Mouse (Mus musculus) lung, embryonic 16.5 days (tissue): Measurements from ENCODE around the gene Impdh2. TPM values are rescaled to one million over a fixed set of nuclear protein-coding genes. Genes with fewer than 3 reads are reported as not detected.
A peak's percentile ranks its signal among the peaks of the same experiment; 100 is the strongest.
"Not testable (repeated sequence)": the region's sequence is repeated elsewhere in the genome, so short reads cannot be mapped to it uniquely, and the experiment has no call there.

Source experiments
- ATAC-seq: fragments of 200-750 bp; cut with Nextera tagmentation; 2 replicates; pipeline ENCODE4 v1.8.0; 2017; ENCODE audit warnings: low read depth, mild to moderate bottlenecking, moderate library complexity
- H3K27ac ChIP-seq: fragments of 300-500 bp; sonication (generic); 2 replicates; pipeline ENCODE4 v1.5.1; 2014; ENCODE audit warnings: mild to moderate bottlenecking, control low read depth, low read length
- H3K27me3 ChIP-seq: fragments of 300-500 bp; sonication (generic); 2 replicates; pipeline ENCODE4 v1.6.1; 2014; ENCODE audit warnings: low read depth, low read length, mixed read lengths; ENCODE audit not compliant: control insufficient read depth, insufficient read depth
- H3K36me3 ChIP-seq: fragments of 300-500 bp; sonication (generic); 2 replicates; pipeline ENCODE4 v1.6.1; 2014; ENCODE audit warnings: low read length; ENCODE audit not compliant: control insufficient read depth, insufficient read depth
- H3K4me1 ChIP-seq: fragments of 300-500 bp; sonication (generic); replicated peaks from 2 replicates; pipeline ENCODE4 v1.6.1; 2014; ENCODE audit warnings: low read length, mixed read lengths; ENCODE audit not compliant: control insufficient read depth, insufficient read depth
- H3K4me2 ChIP-seq: fragments of 300-500 bp; sonication (generic); 2 replicates; pipeline ENCODE4 v1.6.1; 2014; ENCODE audit warnings: low read depth, low read length, control low read depth
- H3K4me3 ChIP-seq: fragments of 300-500 bp; sonication (generic); 2 replicates; pipeline ENCODE4 v1.5.1; 2014; ENCODE audit warnings: mild to moderate bottlenecking, low read length, control low read depth
- H3K9ac ChIP-seq: fragments of 300-500 bp; sonication (generic); 2 replicates; pipeline ENCODE4 v1.6.1; 2014; ENCODE audit warnings: low read length, control low read depth
- H3K9me3 ChIP-seq: fragments of 300-500 bp; sonication (generic); 2 replicates; pipeline ENCODE4 v1.6.1; 2016; ENCODE audit warnings: low read length; ENCODE audit not compliant: control insufficient read depth
- WGBS: fragments of 180-500 bp; shearing (Covaris S2); extraction: QIAGEN DNeasy Blood & Tissue Kit; methylation state at CpG from one replicate; pipeline ENCODE4 v1.1.7; 2014; 5-methylcytosine and 5-hydroxymethylcytosine counted together
- microRNA counts: library from miRNA; unstranded; fragments of <30 nt; microRNA quantifications from one replicate; lab custom pipeline; 2016
- microRNA-seq: library from miRNA; unstranded; fragments of <30 nt; microRNA quantifications from one replicate; pipeline ENCODE4, GENCODE M21; 2016
- polyA plus RNA-seq: library from polyadenylated mRNA; unstranded; fragments of >200 nt; fragmentation: Nextera tagmentation; extraction: Ambion mirVana; gene quantifications from 2 replicates; pipeline ENCODE4 v1.2.1, GENCODE M21; 2015

Impdh2 gene
- polyA plus RNA-seq, 1 experiment from 2014 or later: 148 TPM

GRCm38 (mm10) chr9:108596998-108597764, 37.1 kb downstream of the Impdh2 start, which contains the start of gene P4htm:
P4htm (minus strand) TSS chr9:108597667.
- Histone ChIP-seq H3K9me3 (no peaks in the 10 kb centered on the region), H3K4me3 (peak within 1 kb of the TSS; percentile 85), H3K36me3 (no peaks in the 10 kb centered on the region), H3K4me1 (peaks cover 11% of the 10 kb centered on the region), H3K4me2 (peak within 1 kb of the TSS; percentile 92), H3K27ac (no peak within 1 kb of the TSS), H3K9ac (peak within 1 kb of the TSS; percentile 80), H3K27me3 (no peaks in the 10 kb centered on the region)
- 1% methylated on average over 59 of the region's 69 CpGs for WGBS
- peak; percentile 88 for ATAC-seq

GRCm38 (mm10) chr9:108599021-108599566, 39.0 kb downstream of the Impdh2 start:
- H3K4me3 ChIP-seq: no peak overlapping the region
- no peaks in the 10 kb centered on the region for H3K9me3 ChIP-seq
- H3K9ac ChIP-seq: no peak overlapping the region
- no peak overlapping the region for H3K27ac ChIP-seq
- no peaks in the 10 kb centered on the region for H3K27me3 ChIP-seq
- 68% methylated on average over 4 of the region's 4 CpGs for WGBS
- H3K36me3 ChIP-seq: peaks cover 11% of the 10 kb centered on the region
- ATAC-seq: no peak
- H3K4me1 ChIP-seq: peaks cover 11% of the 10 kb centered on the region
- H3K4me2 ChIP-seq: no peak overlapping the region

- no peak overlapping the region for H3K9ac ChIP-seq
- no peak for ATAC-seq
- peaks cover 11% of the 10 kb centered on the region for H3K4me1 ChIP-seq
- H3K27ac ChIP-seq: no peak overlapping the region
- no peak overlapping the region for H3K4me3 ChIP-seq
- H3K9me3 ChIP-seq: no peaks in the 10 kb centered on the region
- 30% methylated on average over 2 of the region's 2 CpGs for WGBS
- peaks cover 15% of the 10 kb centered on the region for H3K36me3 ChIP-seq
- no peak overlapping the region for H3K4me2 ChIP-seq
- no peaks in the 10 kb centered on the region for H3K27me3 ChIP-seq
Observed at GRCm38 (mm10) chr9:108600011-108600410, 39.9 kb downstream of the Impdh2 start.

GRCm38 (mm10) chr9:108601986-108602385, 41.9 kb downstream of the Impdh2 start:
- ATAC-seq: no peak
- Histone ChIP-seq H3K36me3 (peaks cover 29% of the 10 kb centered on the region), H3K4me3 (no peak overlapping the region), H3K27me3 (no peaks in the 10 kb centered on the region), H3K9ac (no peak overlapping the region), H3K27ac (no peak overlapping the region), H3K9me3 (no peaks in the 10 kb centered on the region), H3K4me1 (peaks cover 5% of the 10 kb centered on the region), H3K4me2 (no peak overlapping the region)
- 73% methylated on average over 4 of the region's 4 CpGs for WGBS

GRCm38 (mm10) chr9:108607929-108608328, 47.8 kb downstream of the Impdh2 start:
- peaks cover 62% of the 10 kb centered on the region for H3K36me3 ChIP-seq
- 75% methylated on average over 5 of the region's 5 CpGs for WGBS
- not testable (repeated sequence) for ATAC-seq

GRCm38 (mm10) chr9:108608889-108609288, 48.8 kb downstream of the Impdh2 start:
- Histone ChIP-seq H3K4me1 (no peaks in the 10 kb centered on the region), H3K36me3 (peaks cover 54% of the 10 kb centered on the region), H3K27ac (no peak overlapping the region), H3K9ac (no peak overlapping the region), H3K4me2 (no peak overlapping the region), H3K4me3 (no peak overlapping the region), H3K9me3 (no peaks in the 10 kb centered on the region), H3K27me3 (no peaks in the 10 kb centered on the region)
- 88% methylated on average over 4 of the region's 4 CpGs for WGBS
- no peak for ATAC-seq

More at GRCm38 (mm10) chr9:108607929-108608328, 47.8 kb downstream of the Impdh2 start:
- H3K4me2 ChIP-seq, H3K9me3 ChIP-seq, H3K4me3 ChIP-seq, H3K27me3 ChIP-seq, H3K27ac ChIP-seq, H3K4me1 ChIP-seq, H3K9ac ChIP-seq: not testable (repeated sequence)

GRCm38 (mm10) chr9:108611488-108611887, 51.4 kb downstream of the Impdh2 start:
- no peak for ATAC-seq
- Histone ChIP-seq H3K4me3 (no peak overlapping the region), H3K36me3 (peaks cover 49% of the 10 kb centered on the region), H3K4me2 (no peak overlapping the region), H3K9me3 (no peaks in the 10 kb centered on the region), H3K4me1 (no peaks in the 10 kb centered on the region), H3K27ac (no peak overlapping the region), H3K27me3 (no peaks in the 10 kb centered on the region), H3K9ac (no peak overlapping the region)
- 91% methylated on average over 10 of the region's 10 CpGs for WGBS

MicroRNAs within 50 kb of the gene (microRNA counts, 519-probe panel; counts per million panel counts)
- microRNA mmu-miR-191 (lab: Ali Mortazavi, UCI): 3,410 counts per million, percentile 67 among the panel's probes with 10 or more counts
- 3,079 counts per million, percentile 59 among the panel's probes with 10 or more counts for microRNA mmu-miR-425 (lab: Ali Mortazavi, UCI)

Small RNA genes lying within 50 kb of the gene (microRNA-seq; reads per million reads assigned to microRNA genes)
- not detected for gene Gm24083
- gene Mir191: not detected
- 2,125 reads per million, percentile 81 among the genes with 10 or more reads in this experiment for gene Mir425

Other genes starting within 250 kb of the Impdh2 start
- gene Gpx1, start 221.4 kb upstream of the Impdh2 start, polyA plus RNA-seq: 649 and 714 TPM in 2 replicates
- 89.9 and 93.6 TPM in 2 replicates for gene Usp4, start 212.4 kb upstream of the Impdh2 start, polyA plus RNA-seq
- gene 1700102P08Rik, start 167.5 kb upstream of the Impdh2 start, polyA plus RNA-seq: 0.41 and 0.64 TPM in 2 replicates
- gene Ccdc36, start 131.8 kb upstream of the Impdh2 start, polyA plus RNA-seq: 1.7 and 2.6 TPM in 2 replicates
- gene BC048562, start 123.8 kb upstream of the Impdh2 start, polyA plus RNA-seq: not detected in 2 replicates
- gene Ccdc71, start 99.8 kb upstream of the Impdh2 start, polyA plus RNA-seq: 50.7 and 58.0 TPM in 2 replicates
- gene Klhdc8b, start 98.7 kb upstream of the Impdh2 start, polyA plus RNA-seq: 76.6 and 89.7 TPM in 2 replicates
- 86.0 and 95.5 TPM in 2 replicates for gene Lamb2, start 80.5 kb upstream of the Impdh2 start, polyA plus RNA-seq
- gene Usp19, start 69.7 kb upstream of the Impdh2 start, polyA plus RNA-seq: 59.1 and 61.0 TPM in 2 replicates
- 97.4 and 107 TPM in 2 replicates for gene Qars, start 52.6 kb upstream of the Impdh2 start, polyA plus RNA-seq
- gene Qrich1, start 43.5 kb upstream of the Impdh2 start, polyA plus RNA-seq: 108 and 118 TPM in 2 replicates
- gene Ndufaf3, start 7.1 kb downstream of the Impdh2 start, polyA plus RNA-seq: 55.8 and 60.2 TPM in 2 replicates
- gene Dalrd3, start 9.6 kb downstream of the Impdh2 start, polyA plus RNA-seq: 146 and 161 TPM in 2 replicates
- gene Wdr6, start 18.5 kb downstream of the Impdh2 start, polyA plus RNA-seq: 122 and 128 TPM in 2 replicates
- 8.0 and 8.3 TPM in 2 replicates for gene P4htm, start 37.4 kb downstream of the Impdh2 start, polyA plus RNA-seq
- 44.3 and 46.7 TPM in 2 replicates for gene Arih2, start 89.1 kb downstream of the Impdh2 start, polyA plus RNA-seq
- gene Slc25a20, start 101.8 kb downstream of the Impdh2 start, polyA plus RNA-seq: 44.8 and 46.8 TPM in 2 replicates
- gene Prkar2a, start 129.0 kb downstream of the Impdh2 start, polyA plus RNA-seq: 13.1 and 14.8 TPM in 2 replicates
- 62.1 and 68.1 TPM in 2 replicates for gene Ip6k2, start 223.5 kb downstream of the Impdh2 start, polyA plus RNA-seq
- gene Nckipsd, start 248.1 kb downstream of the Impdh2 start, polyA plus RNA-seq: 13.2 and 15.4 TPM in 2 replicates